Mouse (Mus musculus) lung, postnatal 0 days (tissue): ENCODE data around the gene Gm8369.

Experiments
- CTCF ChIP-seq: IDR thresholded peaks from 2 replicates; pipeline ENCODE4 v1.5.1; 2016; ENCODE audit warnings: antibody characterized with exemption, mild to moderate bottlenecking
- EP300 ChIP-seq: IDR thresholded peaks from 2 replicates; pipeline ENCODE4 v1.6.1; 2016; ENCODE audit warnings: antibody characterized with exemption, mild to moderate bottlenecking, control low read depth

GRCm38 (mm10) chr19:11496361-11496760 lies 10.6 kb downstream of the Gm8369 start:
- TF ChIP-seq CTCF (no peak), EP300 (no peak)
